In genomic region chr1:37617047-37617446, GRCm38 (mm10) we compare ENCODE assay signal across 20 mouse cellular contexts.
DNase-seq lines count a peak whose midpoint lies in the region; ATAC-seq and TF ChIP-seq lines count a peak whose summit lies in the region.
"Had no signal": no experiment of that assay in that cellular context is flagged by ENCODE, and none has a peak within 500 bp of the region (broad histone marks: within the 10 kb centered on the region; RNA-seq: fewer than 3 reads in every experiment).

No protein-coding gene starts in this region.

- no peak for DNase-seq in lung, adult 18-20 months
- no peak for DNase-seq in stomach, postnatal 0 days (ENCODE audit: low spot score)
- peak; percentile 52 for DNase-seq in thymus, postnatal 4 days
- no peak for DNase-seq in kidney, adult 11 months
- DNase-seq: cerebellum, adult 9-11 months; gastrocnemius, postnatal 25 days; heart, postnatal 10 days; kidney, adult 18-20 months; kidney, postnatal 36 days; lung, postnatal 4 days had no signal

- peaks cover 18% of the 10 kb centered on the region for H3K4me1 ChIP-seq in lung, embryonic 16.5 days (replicated peaks; ENCODE audit: control insufficient read depth, insufficient read depth, low read length)
- peaks cover 11% of the 10 kb centered on the region for H3K4me1 ChIP-seq in intestine, postnatal 0 days (replicated peaks; ENCODE audit: control insufficient read depth, insufficient read depth, low read length)
- H3K4me1 ChIP-seq in stomach, postnatal 0 days (replicated peaks; ENCODE audit: control insufficient read depth, insufficient read depth) = peaks cover 8% of the 10 kb centered on the region

- no peak for TF ChIP-seq EP300 in stomach, postnatal 0 days (optimal IDR thresholded peaks at IDR 0.05)

- no peaks in the 10 kb centered on the region for H3K36me3 ChIP-seq in lung, embryonic 16.5 days (ENCODE audit: control insufficient read depth, insufficient read depth, low read length)
- H3K36me3 ChIP-seq in intestine, postnatal 0 days (ENCODE audit: control insufficient read depth, insufficient read depth) = no peaks in the 10 kb centered on the region
- no peaks in the 10 kb centered on the region for H3K36me3 ChIP-seq in stomach, postnatal 0 days (ENCODE audit: control insufficient read depth, insufficient read depth, low read length)
- H3K36me3 ChIP-seq: heart, embryonic 10.5 days; hindbrain, embryonic 12.5 days had no signal

- H3K4me2 ChIP-seq in lung, embryonic 16.5 days (ENCODE audit: low read depth, low read length) = no peak overlapping the region
- no peak overlapping the region for H3K4me2 ChIP-seq in intestine, postnatal 0 days (replicated peaks; ENCODE audit: low read depth)
- no peak overlapping the region for H3K4me2 ChIP-seq in stomach, postnatal 0 days (replicated peaks; ENCODE audit: low read depth)
- H3K4me2 ChIP-seq: hindbrain, embryonic 12.5 days; midbrain, embryonic 11.5 days had no signal

- no peaks in the 10 kb centered on the region for H3K9me3 ChIP-seq in lung, embryonic 16.5 days (ENCODE audit: control insufficient read depth, low read length)
- H3K9me3 ChIP-seq in intestine, postnatal 0 days (ENCODE audit: control insufficient read depth) = no peaks in the 10 kb centered on the region
- H3K9me3 ChIP-seq in stomach, postnatal 0 days (ENCODE audit: control insufficient read depth, low read length) = no peaks in the 10 kb centered on the region
- H3K9me3 ChIP-seq: heart, embryonic 10.5 days; hindbrain, embryonic 12.5 days had no signal

- ATAC-seq in lung, embryonic 16.5 days (ENCODE audit: low read depth) = no peak
- ATAC-seq in intestine, postnatal 0 days = no peak
- no peak for ATAC-seq in stomach, postnatal 0 days (ENCODE audit: low FRiP score, low TSS enrichment)
- no peak for ATAC-seq in monocyte, adult 5-6 weeks (replicated peaks; ENCODE audit: insufficient number of reproducible peaks, low FRiP score, low TSS enrichment, poor library complexity, severe bottlenecking)
- ATAC-seq in cerebellum, adult (ENCODE audit: insufficient number of reproducible peaks, low FRiP score, low TSS enrichment) = no peak
- ATAC-seq: forebrain, embryonic 14.5 days had no signal

- no peak overlapping the region for H3K4me3 ChIP-seq in lung, embryonic 16.5 days (ENCODE audit: low read length)
- no peak overlapping the region for H3K4me3 ChIP-seq in intestine, postnatal 0 days (ENCODE audit: low read depth, low read length)
- H3K4me3 ChIP-seq in stomach, postnatal 0 days (ENCODE audit: low read depth, low read length) = no peak overlapping the region
- H3K4me3 ChIP-seq: erythroblast, embryonic 14.5 days; heart, embryonic 10.5 days; hindbrain, embryonic 12.5 days had no signal

- peak overlapping the region; percentile 84 for H3K27ac ChIP-seq in lung, embryonic 16.5 days (ENCODE audit: low read length)
- peak overlapping the region; percentile 74; the same call in 1 of the 2 replicates for H3K27ac ChIP-seq in intestine, postnatal 0 days (ENCODE audit: low read depth, low read length)
- peak overlapping the region; percentile 87 for H3K27ac ChIP-seq in stomach, postnatal 0 days (replicated peaks)
- H3K27ac ChIP-seq: heart, embryonic 10.5 days; hindbrain, embryonic 12.5 days; liver, embryonic 14.5 days had no signal

- 53% methylated on average over 5 of the region's 5 CpGs for WGBS in lung, embryonic 16.5 days
- WGBS in intestine, postnatal 0 days = 39% methylated on average over 5 of the region's 5 CpGs
- 54% methylated on average over 5 of the region's 5 CpGs for WGBS in stomach, postnatal 0 days

- H3K9ac ChIP-seq in lung, embryonic 16.5 days (ENCODE audit: low read length) = no peak overlapping the region
- H3K9ac ChIP-seq in intestine, postnatal 0 days (ENCODE audit: low read depth, low read length) = no peak overlapping the region
- no peak overlapping the region for H3K9ac ChIP-seq in stomach, postnatal 0 days (ENCODE audit: low read length)
- H3K9ac ChIP-seq: hindbrain, embryonic 12.5 days; liver, embryonic 14.5 days had no signal

- TF ChIP-seq CTCF in intestine, postnatal 0 days (IDR thresholded peaks at IDR 0.05; ENCODE audit: low read depth) = no peak
- no peak for TF ChIP-seq CTCF in stomach, postnatal 0 days (IDR thresholded peaks at IDR 0.05; ENCODE audit: low read depth)

- no peaks in the 10 kb centered on the region for H3K27me3 ChIP-seq in lung, embryonic 16.5 days (ENCODE audit: control insufficient read depth, insufficient read depth, low read depth, low read length)
- no peaks in the 10 kb centered on the region for H3K27me3 ChIP-seq in intestine, postnatal 0 days (replicated peaks; ENCODE audit: control insufficient read depth, insufficient read depth, low read length)
- no peaks in the 10 kb centered on the region for H3K27me3 ChIP-seq in stomach, postnatal 0 days (ENCODE audit: control insufficient read depth, insufficient read depth, low read length)
- H3K27me3 ChIP-seq: hindbrain, embryonic 12.5 days had no signal
